ENCODE assay signal across 10 mouse cellular contexts in genomic region chr11:83293182-83293581, GRCm38 (mm10). TPM values are rescaled to one million over a fixed set of nuclear protein-coding genes. Genes with fewer than 3 reads are reported as not detected.
A peak's percentile ranks its signal among the peaks of the same experiment; 100 is the strongest.
DNase-seq lines count a peak whose midpoint lies in the region; ATAC-seq and TF ChIP-seq lines count a peak whose summit lies in the region.
"Had no signal": no experiment of that assay in that cellular context is flagged by ENCODE, and none has a peak within 500 bp of the region (broad histone marks: within the 10 kb centered on the region; RNA-seq: fewer than 3 reads in every experiment).

No protein-coding gene starts in this region.

- no peak for TF ChIP-seq EP300 in heart, adult 2 months (IDR thresholded peaks at IDR 0.05; ENCODE audit: insufficient read depth, low read depth, low read length)
- TF ChIP-seq EP300 in CH12.LX (IDR thresholded peaks at IDR 0.05; ENCODE audit: low read length), result no peak
- no peak for TF ChIP-seq EP300 in liver, embryonic 14.5 days (IDR thresholded peaks at IDR 0.05; ENCODE audit: low read depth)

- dilution Hi-C loops in CH12.LX (cut with MboI; ENCODE audit: extremely low pct_ligation_motif_present, extremely low pct_unique_long_range_greater_than_20kb, low sequenced_read_pairs), result no loop called here

- peaks cover 11% of the 10 kb centered on the region for H3K36me3 ChIP-seq in heart, adult 2 months (ENCODE audit: control insufficient read depth, insufficient read depth, low read length)
- H3K36me3 ChIP-seq in CH12.LX (replicated peaks in 1 of 2; ENCODE audit: control insufficient read depth in 1 of 2, insufficient read depth in 1 of 2, low read length in 1 of 2), result peaks cover 20 to 40% of the 10 kb centered on the region in 2 experiments
- H3K36me3 ChIP-seq in forebrain, embryonic 16.5 days (ENCODE audit: control insufficient read depth, insufficient read depth), result peaks cover 8% of the 10 kb centered on the region; the same call in 1 of the 2 replicates
- peaks cover 36% of the 10 kb centered on the region for H3K36me3 ChIP-seq in liver, embryonic 14.5 days (replicated peaks; ENCODE audit: control insufficient read depth, insufficient read depth, low read depth)

- TF ChIP-seq CTCF in heart, adult 2 months (IDR thresholded peaks at IDR 0.05), result no peak
- TF ChIP-seq CTCF in CH12.LX (conservative IDR thresholded peaks at IDR 0.05 in 1 of 2, IDR thresholded peaks at IDR 0.05 in 1 of 2; ENCODE audit: low read depth in 2 of 2, low read length in 2 of 2), result no peak
- TF ChIP-seq CTCF in liver, embryonic 14.5 days (IDR thresholded peaks at IDR 0.05; ENCODE audit: low read depth), result no peak

- H3K9ac ChIP-seq in heart, adult 2 months (ENCODE audit: low read depth, low read length), result no peak overlapping the region
- H3K9ac ChIP-seq in CH12.LX (ENCODE audit: insufficient read depth, low read depth), result peak overlapping the region; percentile 85
- H3K9ac ChIP-seq in forebrain, embryonic 16.5 days (replicated peaks; ENCODE audit: low read depth, low read length), result peak overlapping the region; percentile 37; the same call in 1 of the 2 replicates
- peak overlapping the region; percentile 93 for H3K9ac ChIP-seq in liver, embryonic 14.5 days (replicated peaks)

- TF ChIP-seq POLR2A in heart, adult 2 months (IDR thresholded peaks at IDR 0.05; ENCODE audit: insufficient read depth, low read depth, low read length), result no peak
- TF ChIP-seq POLR2A in CH12.LX (IDR thresholded peaks at IDR 0.05; ENCODE audit: low read depth, low read length), result no peak

- H3K27ac ChIP-seq in heart, adult 2 months, result no peak overlapping the region
- H3K27ac ChIP-seq in CH12.LX (ENCODE audit: insufficient read depth, low read depth), result no peak overlapping the region
- no peak overlapping the region for H3K27ac ChIP-seq in forebrain, embryonic 16.5 days (ENCODE audit: low read length)
- peak overlapping the region; percentile 12 for H3K27ac ChIP-seq in liver, embryonic 14.5 days

- in situ Hi-C loops in CH12.LX (cut with MboI; ENCODE audit: low pct_ligation_motif_present, low pct_unique_long_range_greater_than_20kb, low sequenced_read_pairs), result no loop called here

- no peaks in the 10 kb centered on the region for H3K27me3 ChIP-seq in heart, adult 2 months (ENCODE audit: control insufficient read depth, insufficient read depth, low read length)
- H3K27me3 ChIP-seq in CH12.LX (replicated peaks), result no peaks in the 10 kb centered on the region
- H3K27me3 ChIP-seq in forebrain, embryonic 16.5 days (replicated peaks; ENCODE audit: control insufficient read depth, insufficient read depth, low read length), result no peaks in the 10 kb centered on the region
- no peaks in the 10 kb centered on the region for H3K27me3 ChIP-seq in liver, embryonic 14.5 days (ENCODE audit: control insufficient read depth, insufficient read depth, low read length)

- WGBS in heart, adult 2 months, result 97% methylated on average over 1 of the region's 1 CpGs
- 77% methylated on average over 1 of the region's 1 CpGs for WGBS in forebrain, embryonic 16.5 days
- WGBS in liver, embryonic 14.5 days (ENCODE audit: insufficient replicate concordance), result 77% methylated on average over 1 of the region's 1 CpGs

- H3K4me2 ChIP-seq in CH12.LX (ENCODE audit: insufficient read depth, low read depth, poor library complexity, severe bottlenecking), result peak overlapping the region; percentile 98
- H3K4me2 ChIP-seq in forebrain, embryonic 16.5 days (ENCODE audit: low read length), result peak overlapping the region; percentile 70
- peak overlapping the region; percentile 95 for H3K4me2 ChIP-seq in liver, embryonic 14.5 days (ENCODE audit: low read depth)

- no peak for DNase-seq in heart, adult 2 months
- no peak for DNase-seq in heart, postnatal 25 days (ENCODE audit: low spot score)
- DNase-seq in CH12.LX (ENCODE audit: extremely low read depth), result no peak
- no peak for DNase-seq in liver, embryonic 14.5 days (ENCODE audit: low read depth in 3 of 3, low spot score in 3 of 3)
- no peak for DNase-seq in ovary, adult 18-20 months (ENCODE audit: low spot score)
- no peak for DNase-seq in gastrocnemius, postnatal 14 days
- no peak for DNase-seq in testis, postnatal 10 days (ENCODE audit: low spot score)
- DNase-seq: left cerebral cortex, postnatal 4 days had no signal

- H3K4me3 ChIP-seq in heart, adult 2 months, result peak overlapping the region; percentile 79; the same call in 1 of the 2 replicates
- H3K4me3 ChIP-seq in CH12.LX (replicated peaks in 1 of 3; ENCODE audit: low read depth in 2 of 3, low read length in 2 of 3, poor library complexity in 1 of 3), result peak overlapping the region; percentile 65 to 89 (median 66)
- H3K4me3 ChIP-seq in forebrain, embryonic 16.5 days (replicated peaks; ENCODE audit: low read length), result peak overlapping the region; percentile 75
- H3K4me3 ChIP-seq in liver, embryonic 14.5 days (ENCODE audit: insufficient read depth in 1 of 2, low read depth in 2 of 2, low read length in 2 of 2), result peak overlapping the region; percentile 62 to 94

- TF ChIP-seq RAD21 in CH12.LX (IDR thresholded peaks at IDR 0.05; ENCODE audit: low read depth, low read length), result no peak

- peaks cover 4% of the 10 kb centered on the region for H3K4me1 ChIP-seq in heart, adult 2 months (ENCODE audit: control insufficient read depth, insufficient read depth, low read length)
- H3K4me1 ChIP-seq in CH12.LX (ENCODE audit: control insufficient read depth in 1 of 2, insufficient read depth in 2 of 2), result peaks cover 6 to 63% of the 10 kb centered on the region in 2 experiments; a peak in 3 of 4 replicates
- peaks cover 31% of the 10 kb centered on the region for H3K4me1 ChIP-seq in forebrain, embryonic 16.5 days (replicated peaks; ENCODE audit: control insufficient read depth, insufficient read depth, low read length)
- H3K4me1 ChIP-seq in liver, embryonic 14.5 days (replicated peaks; ENCODE audit: control insufficient read depth in 2 of 2, insufficient read depth in 2 of 2, low read length in 1 of 2), result peaks cover 27 to 36% of the 10 kb centered on the region in 2 experiments

- intact Hi-C loops in heart, adult 2 months (cut with DNase I), result loop anchor here (10.0 kb wide), 3 partner anchors 378 to 528 kb away; partner anchors contain the start of genes Cct6b, Heatr6, Unc45b and Zfp830
- intact Hi-C loops in heart, postnatal 25 days (cut with DNase I), result loop anchor here (10.0 kb wide), 2 partner anchors 378 to 508 kb away; partner anchors contain the start of genes Lig3 and Unc45b
- intact Hi-C loops in gastrocnemius, postnatal 14 days (cut with DNase I; ENCODE audit: low total_unique reads), result no loop called here

- no peaks in the 10 kb centered on the region for H3K9me3 ChIP-seq in CH12.LX (replicated peaks; ENCODE audit: low read length)
- H3K9me3 ChIP-seq in forebrain, embryonic 16.5 days (ENCODE audit: control insufficient read depth, low read length), result no peaks in the 10 kb centered on the region
- no peaks in the 10 kb centered on the region for H3K9me3 ChIP-seq in liver, embryonic 14.5 days (ENCODE audit: control insufficient read depth, low read length)

- H3K79me2 ChIP-seq in heart, adult 2 months (replicated peaks; ENCODE audit: control insufficient read depth, insufficient read depth, low read length), result no peaks in the 10 kb centered on the region; the same call in 1 of the 2 replicates
- H3K79me2 ChIP-seq in CH12.LX (replicated peaks; ENCODE audit: control insufficient read depth, extremely low read depth, insufficient read depth, poor library complexity, severe bottlenecking), result peaks cover 64% of the 10 kb centered on the region

- no peak for ATAC-seq in forebrain, embryonic 16.5 days
- ATAC-seq in liver, embryonic 14.5 days (ENCODE audit: insufficient read depth), result no peak

TF ChIP-seq in CH12.LX, 34 proteins besides CTCF, POLR2A, EP300 and RAD21:
- peak; percentile 71; the same call in 1 of the 2 replicates for TF ChIP-seq ZNF384 (IDR thresholded peaks at IDR 0.05; ENCODE audit: low read depth, low read length)
- TF ChIP-seq HCFC1 (IDR thresholded peaks at IDR 0.05; ENCODE audit: low read depth, low read length), result no peak
- TF ChIP-seq MEF2A (IDR thresholded peaks at IDR 0.05; ENCODE audit: borderline replicate concordance, low read depth, low read length), result no peak

RNA-seq across cellular contexts. Expression of gene Ap2b1, which starts 5.6 kb away (rescaled TPM):
- total RNA-seq in heart, adult 2 months (2021), result 10 to 100 TPM; 42.2 to 43.6 TPM
- polyA plus RNA-seq in heart, adult 2 months (2012; rRNA removed), result 16.3 and 27.8 TPM in 2 replicates
- total RNA-seq in heart, postnatal 25 days (2021), result 10 to 100 TPM; 41.2 to 48.3 TPM
- total RNA-seq in CH12.LX (2012; rRNA removed) (59.1 and 60.1 TPM in 2 replicates), CH12.LX (2014; rRNA removed) (57.6 and 58.3 TPM in 2 replicates)
- polyA plus RNA-seq in CH12.LX (2012; ENCODE audit: insufficient read length, low read depth), result 75.7 and 78.8 TPM in 2 replicates
- 122 and 125 TPM in 2 replicates for polyA plus RNA-seq in forebrain, embryonic 16.5 days (2015; fragmentation: Nextera tagmentation; extraction: Ambion mirVana)
- 10.5 and 11.7 TPM in 2 replicates for polyA plus RNA-seq in liver, embryonic 14.5 days (2012; rRNA removed)
- 20.9 and 22.3 TPM in 2 replicates for polyA plus RNA-seq in liver, embryonic 14.5 days (2014; fragmentation: Nextera tagmentation; extraction: Ambion mirVana)
- 10 to 100 TPM; 34.3 to 35.7 TPM for total RNA-seq in gastrocnemius, postnatal 14 days (2021)

RNA-seq across cellular contexts. Expression of gene Slfn14, which starts 6.7 kb away (rescaled TPM):
- total RNA-seq in heart, adult 2 months (2021), result under 1 TPM in 1 of 2 experiments, not detected in 1; 0.14 TPM
- polyA plus RNA-seq in heart, adult 2 months (2012; rRNA removed), result not detected in 2 replicates
- total RNA-seq in heart, postnatal 25 days (2021), result under 1 TPM; 0.08 to 0.11 TPM
- total RNA-seq in CH12.LX (2012; rRNA removed) (not detected in 2 replicates), CH12.LX (2014; rRNA removed) (not detected in 2 replicates)
- not detected in 2 replicates for polyA plus RNA-seq in CH12.LX (2012; ENCODE audit: insufficient read length, low read depth)
- not detected in 2 replicates for polyA plus RNA-seq in forebrain, embryonic 16.5 days (2015; fragmentation: Nextera tagmentation; extraction: Ambion mirVana)
- 11.4 and 15.4 TPM in 2 replicates for polyA plus RNA-seq in liver, embryonic 14.5 days (2012; rRNA removed)
- 29.3 and 30.4 TPM in 2 replicates for polyA plus RNA-seq in liver, embryonic 14.5 days (2014; fragmentation: Nextera tagmentation; extraction: Ambion mirVana)
- total RNA-seq in gastrocnemius, postnatal 14 days (2021), result not detected
- total RNA-seq: left cerebral cortex, postnatal 4 days had no signal
- polyA plus RNA-seq: C2C12 had no signal

RNA-seq across cellular contexts. Expression of gene Pex12, which starts 9.2 kb away (rescaled TPM):
- total RNA-seq in heart, adult 2 months (2021), result 10 to 100 TPM in 1 of 2 experiments, 1 to 10 TPM in 1; 8.7 to 13.5 TPM
- polyA plus RNA-seq in heart, adult 2 months (2012; rRNA removed), result 7.2 and 8.6 TPM in 2 replicates
- 1 to 10 TPM; 5.7 to 6.5 TPM for total RNA-seq in heart, postnatal 25 days (2021)
- total RNA-seq in CH12.LX (2012; rRNA removed) (9.5 and 11.4 TPM in 2 replicates), CH12.LX (2014; rRNA removed) (6.3 and 8.2 TPM in 2 replicates)
- polyA plus RNA-seq in CH12.LX (2012; ENCODE audit: insufficient read length, low read depth), result 30.6 and 30.7 TPM in 2 replicates
- 19.1 and 22.5 TPM in 2 replicates for polyA plus RNA-seq in forebrain, embryonic 16.5 days (2015; fragmentation: Nextera tagmentation; extraction: Ambion mirVana)
- polyA plus RNA-seq in liver, embryonic 14.5 days (2012; rRNA removed), result 3.1 and 3.4 TPM in 2 replicates
- 4.2 and 4.8 TPM in 2 replicates for polyA plus RNA-seq in liver, embryonic 14.5 days (2014; fragmentation: Nextera tagmentation; extraction: Ambion mirVana)
- total RNA-seq in gastrocnemius, postnatal 14 days (2021), result 10 to 100 TPM; 11.1 to 13.8 TPM
